Mouse (Mus musculus) small intestine, adult 2 months (tissue): Measurements from ENCODE around the gene Pde4dip. TPM values are rescaled to one million over a fixed set of nuclear protein-coding genes. Genes with fewer than 3 reads are reported as not detected.

ENCODE experiments used
- H3K27ac ChIP-seq: fragments of 200-500 bp; 2 replicates; pipeline ENCODE4 v1.5.1; 2012; ENCODE audit warnings: low read depth, low read length, control low read depth, inconsistent platforms; ENCODE audit not compliant: insufficient read depth
- H3K27me3 ChIP-seq: fragments of 200-500 bp; 2 replicates; pipeline ENCODE4 v1.6.1; 2012; ENCODE audit warnings: mild to moderate bottlenecking, moderate library complexity, low read length, inconsistent platforms; ENCODE audit not compliant: control insufficient read depth, insufficient read depth
- H3K36me3 ChIP-seq: fragments of 200-500 bp; 2 replicates; pipeline ENCODE4 v1.6.1; 2012; ENCODE audit warnings: mild to moderate bottlenecking, low read length, control low read depth, inconsistent platforms; ENCODE audit not compliant: control insufficient read depth, insufficient read depth
- H3K4me1 ChIP-seq: fragments of 200-500 bp; 2 replicates; pipeline ENCODE4 v1.6.1; 2012; ENCODE audit warnings: low read length, inconsistent platforms, mixed read lengths; ENCODE audit not compliant: control insufficient read depth, insufficient read depth, insufficient read length
- H3K4me3 ChIP-seq: fragments of 200-500 bp; 2 replicates; pipeline ENCODE4 v1.5.1; 2012; ENCODE audit warnings: low read depth, mild to moderate bottlenecking, control low read depth, inconsistent platforms, low read length, moderate library complexity
- CTCF ChIP-seq: fragments of 200-500 bp; IDR thresholded peaks from 2 replicates; pipeline ENCODE4 v1.5.1; 2012; ENCODE audit warnings: low read depth, mild to moderate bottlenecking, control low read depth, inconsistent platforms, low read length, moderate library complexity, mixed read lengths; ENCODE audit not compliant: insufficient replicate concordance, insufficient read length; ENCODE audit errors: extremely low read depth
- POLR2A ChIP-seq: fragments of 200-500 bp; IDR thresholded peaks from 2 replicates; pipeline ENCODE4 v1.6.1; 2012; ENCODE audit warnings: low read depth, mild to moderate bottlenecking, control low read depth, inconsistent platforms, low read length, moderate library complexity
- WGBS: fragments of 180-500 bp; shearing (Covaris S2); methylation state at CpG from one replicate; pipeline ENCODE4 v1.1.7; 2018; 5-methylcytosine and 5-hydroxymethylcytosine counted together
- polyA plus RNA-seq: library from polyadenylated mRNA; depleted of rRNA; stranded (reverse); fragments of >200 nt; gene quantifications from 2 replicates; pipeline ENCODE4 v1.2.3, GENCODE M21; 2012

Pde4dip gene
- polyA plus RNA-seq, 1 experiment = 12.2 TPM

DNA sequence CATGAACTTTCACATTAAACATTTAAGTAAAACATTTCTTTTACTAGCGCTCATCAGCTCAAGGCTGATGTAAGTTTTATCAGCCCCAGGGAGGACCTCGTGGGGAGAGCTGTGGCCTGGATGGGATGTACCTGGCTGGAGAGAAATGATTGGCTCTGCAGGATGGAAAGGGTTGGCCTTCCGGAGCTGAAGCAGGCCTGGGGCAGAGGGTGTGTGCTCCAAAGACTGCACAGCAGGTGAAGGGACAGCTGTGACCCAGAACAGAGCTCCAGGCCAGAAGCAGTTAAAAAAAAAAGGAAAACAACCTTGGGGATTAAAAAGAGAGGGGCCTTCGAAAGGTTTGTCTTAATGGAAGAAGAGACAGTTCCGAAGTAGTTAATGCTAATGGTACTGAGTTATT, 13.7 kb downstream of the Pde4dip start:
- WGBS = 65% methylated on average over 5 of the region's 5 CpGs
- Histone ChIP-seq H3K36me3 (no peaks in the 10 kb centered on the region), H3K27ac (no peak overlapping the region), H3K4me1 (no peaks in the 10 kb centered on the region), H3K27me3 (no peaks in the 10 kb centered on the region; the same call in 1 of the 2 replicates), H3K4me3 (no peak overlapping the region)
- no peak for TF ChIP-seq POLR2A
- no peak for TF ChIP-seq CTCF

DNA sequence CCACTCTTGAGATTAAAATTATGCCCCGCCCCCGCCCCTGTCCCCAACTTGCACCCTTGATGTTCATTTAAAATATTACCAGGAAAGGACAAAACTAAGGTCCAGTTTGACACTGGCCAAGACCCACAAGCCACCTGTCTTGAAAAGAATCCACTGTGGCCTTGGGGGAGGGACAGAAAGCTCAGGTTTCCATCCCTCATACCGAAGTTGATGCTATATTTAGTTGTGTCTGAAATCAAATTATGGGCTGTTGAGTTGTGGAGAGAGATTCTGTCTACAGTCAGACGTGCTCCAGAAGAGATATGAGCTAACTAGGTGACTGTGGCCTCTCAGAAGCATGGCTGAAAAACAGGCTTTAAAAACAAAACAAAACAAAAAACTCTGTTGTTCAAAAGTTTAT, 18.8 kb downstream of the Pde4dip start:
- 77% methylated on average over 4 of the region's 4 CpGs for WGBS
- no peak overlapping the region for H3K27ac ChIP-seq
- TF ChIP-seq POLR2A (no peak), CTCF (no peak)
- peaks cover 2% of the 10 kb centered on the region; the same call in 1 of the 2 replicates for H3K27me3 ChIP-seq
- no peak overlapping the region for H3K4me3 ChIP-seq
- no peaks in the 10 kb centered on the region for H3K4me1 ChIP-seq
- no peaks in the 10 kb centered on the region for H3K36me3 ChIP-seq

DNA sequence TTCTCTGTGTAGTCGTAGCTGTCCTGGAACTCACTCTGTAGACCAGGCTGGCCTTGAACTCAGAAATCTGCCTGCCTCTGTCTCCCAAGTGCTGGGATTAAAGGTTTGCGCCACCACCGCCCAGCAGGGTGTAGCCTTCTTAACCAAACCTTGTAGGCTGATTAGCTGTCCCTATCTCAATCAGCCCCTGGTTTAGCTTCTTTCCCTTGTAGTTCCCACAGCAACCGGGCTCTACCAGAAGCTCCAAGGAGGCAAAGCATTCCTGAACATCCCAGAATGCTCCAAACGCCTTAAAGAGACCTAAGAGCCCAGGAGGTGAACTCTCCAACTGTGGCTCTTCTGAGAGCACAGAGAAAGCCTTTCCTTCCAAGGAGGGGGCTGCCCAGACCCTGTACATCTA, 19.8 kb downstream of the Pde4dip start:
- 70% methylated on average over 5 of the region's 5 CpGs for WGBS
- no peaks in the 10 kb centered on the region for H3K36me3 ChIP-seq
- peaks cover 2% of the 10 kb centered on the region; the same call in 1 of the 2 replicates for H3K27me3 ChIP-seq
- H3K4me3 ChIP-seq = no peak overlapping the region
- no peak overlapping the region for H3K27ac ChIP-seq
- H3K4me1 ChIP-seq = no peaks in the 10 kb centered on the region
- no peak for TF ChIP-seq POLR2A
- no peak for TF ChIP-seq CTCF

DNA sequence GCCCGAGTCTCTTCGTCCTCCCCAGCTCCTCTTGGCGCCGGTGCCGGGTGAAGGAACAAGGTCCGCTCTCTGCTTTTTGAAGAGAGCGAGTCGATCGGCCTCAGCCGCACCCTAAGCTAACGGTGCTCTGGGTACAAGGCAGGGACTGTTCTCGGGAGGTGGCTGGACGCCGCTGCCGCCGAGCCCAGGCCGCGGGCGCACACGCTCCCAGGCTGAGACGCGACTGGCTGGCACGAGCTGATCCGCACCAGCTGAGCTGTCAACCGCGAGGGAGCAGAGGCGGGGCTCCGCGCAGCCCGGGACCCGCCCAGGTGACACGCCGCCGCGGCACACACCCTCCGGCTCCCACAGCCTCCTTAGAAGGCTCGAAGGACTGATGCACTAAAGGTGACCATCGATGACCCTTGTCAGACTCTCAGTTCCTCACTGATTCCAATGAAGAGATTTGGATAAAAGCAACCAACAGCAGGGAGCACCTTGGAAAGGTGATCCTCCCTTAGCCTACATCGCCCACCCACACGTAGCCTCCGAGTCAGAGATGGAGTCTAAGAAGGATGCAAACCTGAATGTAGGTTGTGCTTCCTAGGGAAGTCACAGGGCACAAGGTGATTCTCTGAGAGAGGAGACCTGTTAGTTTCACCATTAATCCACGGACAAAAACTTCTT, 20.4 kb downstream of the Pde4dip start:
- TF ChIP-seq POLR2A (no peak), CTCF (no peak)
- Histone ChIP-seq H3K4me1 (no peaks in the 10 kb centered on the region), H3K36me3 (no peaks in the 10 kb centered on the region), H3K4me3 (peak overlapping the region; percentile 60), H3K27me3 (peaks cover 2% of the 10 kb centered on the region; the same call in 1 of the 2 replicates), H3K27ac (no peak overlapping the region)
- 2% methylated on average over 42 of the region's 42 CpGs for WGBS

DNA sequence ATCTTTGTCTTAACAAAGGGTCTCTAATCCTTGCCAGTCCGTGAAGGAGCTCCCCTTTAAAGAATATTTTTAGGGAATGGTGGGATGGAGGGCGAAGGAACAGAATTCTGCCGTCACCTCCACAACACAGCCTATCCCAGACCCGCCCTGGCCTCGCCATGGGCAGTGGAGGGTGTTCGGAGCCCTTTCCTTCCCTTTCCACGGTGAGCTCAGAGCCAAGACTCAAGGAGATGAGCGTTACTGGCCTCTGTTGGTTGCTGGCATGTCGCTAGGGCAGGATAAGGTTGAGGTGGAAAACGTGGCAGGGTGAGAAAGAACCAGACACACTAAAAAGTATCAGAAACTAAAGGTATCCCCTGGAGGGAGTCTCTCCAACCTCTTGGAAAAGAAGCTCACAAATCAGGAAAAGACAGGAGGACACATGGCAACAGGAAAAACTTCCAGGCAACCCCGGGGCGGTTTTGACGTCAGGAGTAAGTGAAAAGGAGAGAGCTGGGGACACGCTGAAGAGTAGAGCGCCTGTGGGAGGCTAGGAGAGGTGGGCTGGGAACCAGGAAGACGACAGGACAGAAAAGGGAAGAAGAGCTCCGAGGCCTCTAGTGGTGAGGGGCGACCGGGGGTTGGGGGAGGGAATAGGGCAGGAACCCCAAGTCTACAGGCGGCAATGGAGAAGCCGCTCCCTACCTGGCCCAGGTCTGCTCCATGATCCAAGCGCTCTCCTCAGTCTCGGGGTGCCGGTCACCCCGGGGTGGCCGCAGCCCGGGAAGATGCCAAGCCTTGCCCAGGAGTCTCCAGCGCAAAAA, 21.1 kb downstream of the Pde4dip start:
- H3K27me3 ChIP-seq = peaks cover 2% of the 10 kb centered on the region; the same call in 1 of the 2 replicates
- no peak overlapping the region for H3K27ac ChIP-seq
- TF ChIP-seq CTCF = peak; percentile 2; the same call in 1 of the 2 replicates
- no peak for TF ChIP-seq POLR2A
- peak overlapping the region; percentile 60 for H3K4me3 ChIP-seq
- no peaks in the 10 kb centered on the region for H3K36me3 ChIP-seq
- WGBS = 3% methylated on average over 28 of the region's 28 CpGs
- no peaks in the 10 kb centered on the region for H3K4me1 ChIP-seq

DNA sequence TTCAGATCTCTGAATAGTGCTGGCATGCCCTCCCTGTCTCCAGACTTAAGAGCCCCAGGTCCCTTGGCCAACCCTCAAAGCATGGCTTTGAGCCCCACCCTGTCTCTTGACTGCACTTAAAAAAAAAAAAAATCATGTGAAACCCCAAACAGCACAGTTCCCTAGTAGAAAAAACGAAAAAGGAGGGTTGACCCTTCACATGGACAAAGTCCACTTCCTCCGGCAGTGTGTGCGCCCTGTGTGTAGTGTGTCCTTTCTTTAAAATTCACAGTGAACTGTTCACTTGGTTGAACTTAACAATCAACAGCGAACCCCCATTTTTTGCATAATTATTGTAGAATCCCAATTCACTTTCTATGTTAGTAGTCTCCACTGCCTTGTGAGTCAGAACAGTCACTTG, 21.8 kb downstream of the Pde4dip start:
- H3K4me3 ChIP-seq = no peak overlapping the region
- TF ChIP-seq POLR2A = no peak
- no peak for TF ChIP-seq CTCF
- H3K4me1 ChIP-seq = no peaks in the 10 kb centered on the region
- whole genome bisulfite sequencing = 42% methylated on average over 4 of the region's 4 CpGs
- no peak overlapping the region for H3K27ac ChIP-seq
- no peaks in the 10 kb centered on the region for H3K36me3 ChIP-seq
- peaks cover 2% of the 10 kb centered on the region; the same call in 1 of the 2 replicates for H3K27me3 ChIP-seq

DNA sequence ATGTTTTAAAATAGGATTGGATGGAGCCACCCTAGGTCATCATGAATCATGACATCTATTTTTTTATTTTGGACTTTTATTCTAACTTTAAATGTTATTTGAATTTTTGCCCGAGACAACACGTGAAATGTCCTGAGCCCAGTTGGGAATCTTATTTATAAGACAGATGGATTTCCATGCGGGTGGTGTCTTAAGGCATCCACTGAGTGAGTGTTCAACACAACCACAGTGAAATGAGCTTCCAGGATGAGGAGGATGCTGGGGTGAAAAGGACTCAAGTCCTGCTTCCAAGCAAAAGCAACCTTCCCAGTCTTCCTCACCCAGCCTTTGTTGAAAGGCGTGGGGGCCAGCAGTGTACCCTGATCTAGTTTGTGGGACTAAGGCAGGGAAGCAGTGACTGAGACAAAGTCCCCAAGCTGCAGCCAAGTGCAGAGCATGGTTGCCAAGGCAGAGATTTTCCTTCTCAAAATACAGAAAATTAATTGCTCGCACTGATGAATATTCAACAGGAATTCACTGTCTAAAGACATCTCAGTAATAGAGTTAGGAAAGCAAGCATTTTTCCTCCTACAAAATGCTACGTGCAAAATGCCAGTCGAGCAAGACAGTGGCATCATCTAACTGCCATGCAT, 27.6 kb downstream of the Pde4dip start:
- 94% methylated on average over 7 of the region's 7 CpGs for WGBS
- Histone ChIP-seq H3K36me3 (no peaks in the 10 kb centered on the region), H3K27ac (no peak overlapping the region), H3K27me3 (no peaks in the 10 kb centered on the region), H3K4me1 (no peaks in the 10 kb centered on the region), H3K4me3 (no peak overlapping the region)
- TF ChIP-seq POLR2A (no peak), CTCF (no peak)
